Mouse (Mus musculus): Measurements from ENCODE around the gene Cep41.

Cep41 gene

DNA sequence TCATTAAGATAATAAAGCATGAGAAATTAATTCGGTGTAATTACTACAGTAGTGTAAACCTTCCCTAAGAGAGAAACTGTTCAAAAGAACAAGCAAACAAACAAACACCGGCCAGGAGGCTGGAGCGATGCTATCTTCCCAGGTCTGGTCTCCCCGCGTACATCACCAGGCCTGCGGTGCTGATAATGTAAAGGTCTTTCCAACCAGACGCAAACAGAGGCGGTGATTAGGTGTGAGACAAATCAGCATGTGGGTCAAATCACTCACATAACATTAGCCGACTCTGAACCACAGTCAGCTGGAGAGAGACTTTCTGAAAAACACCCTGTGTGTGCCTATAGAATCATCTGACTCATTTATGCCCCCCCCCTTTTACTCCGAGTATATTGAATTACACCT, 17.8 kb upstream of the Cep41 start:
- no peak for DNase-seq (ENCODE audit: low read depth, low spot score)

DNA sequence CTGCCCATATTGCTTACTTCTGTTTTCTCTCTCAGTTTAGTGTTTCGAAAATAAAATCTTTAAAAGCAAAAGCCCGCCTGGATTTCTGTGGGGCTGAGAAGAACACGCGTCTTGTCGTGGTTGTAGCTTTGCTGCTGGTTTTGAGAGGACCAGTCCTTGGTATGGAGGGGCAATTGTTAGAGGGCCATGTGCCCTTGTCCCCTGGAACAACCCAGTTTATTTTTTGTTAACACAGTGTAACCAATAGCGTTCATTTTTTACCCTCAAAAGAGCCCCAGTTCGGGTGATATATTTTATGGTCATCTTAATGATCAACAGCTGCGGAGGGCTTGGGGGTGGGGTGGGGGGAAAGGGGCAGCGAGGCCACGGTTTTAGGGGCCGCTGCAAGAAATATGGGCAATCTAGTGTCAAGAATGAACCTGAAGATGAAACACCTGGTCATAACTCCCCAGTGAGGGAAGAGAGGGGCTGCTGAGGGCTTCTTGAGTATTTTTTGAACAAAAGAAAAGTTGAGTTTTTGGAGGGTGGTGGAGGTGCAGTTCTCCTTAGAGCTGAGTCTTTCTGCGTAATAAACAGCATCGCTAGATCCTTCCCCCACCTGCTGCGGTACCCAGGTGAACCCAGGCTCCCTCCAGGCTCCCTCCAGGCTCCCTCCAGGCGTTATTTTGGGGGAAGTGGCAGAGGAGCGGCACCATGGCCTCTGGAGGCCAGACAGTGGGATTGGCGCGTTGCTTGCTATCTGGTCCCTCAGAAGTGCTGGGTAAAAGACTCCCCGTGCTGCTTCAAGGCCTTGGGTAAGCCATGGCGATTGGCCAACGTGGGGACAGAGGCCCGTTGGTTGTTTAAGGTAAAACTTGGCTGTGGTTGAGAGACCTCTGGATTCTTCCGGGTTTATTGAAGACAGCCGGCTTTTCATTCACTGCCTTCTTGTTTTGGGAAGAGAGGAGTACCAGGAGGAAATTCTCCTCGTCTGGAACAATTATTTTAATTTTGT, 17.1 kb upstream of the Cep41 start:
- no peak for DNase-seq (ENCODE audit: low read depth, low spot score)

DNA sequence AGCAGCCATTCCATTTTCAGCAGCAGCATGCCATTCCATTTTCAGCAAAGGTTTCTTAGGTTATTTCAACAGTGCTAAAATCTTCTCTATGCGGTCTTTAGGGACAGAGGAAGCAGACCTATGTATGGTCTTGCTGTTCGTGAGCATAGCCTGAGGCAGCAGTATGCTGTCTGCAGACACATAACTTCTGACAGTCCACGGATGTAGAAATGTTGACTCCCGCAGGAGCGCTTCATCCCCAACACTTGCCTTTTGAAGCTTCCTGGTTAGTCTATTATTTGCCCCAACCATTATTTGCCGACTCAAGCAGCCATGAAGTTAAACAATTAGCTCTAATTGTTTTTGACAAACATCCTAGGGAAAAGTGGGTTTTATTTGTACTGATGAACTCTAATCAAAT, 15.6 kb upstream of the Cep41 start:
- no peak for DNase-seq (ENCODE audit: low read depth, low spot score)

DNA sequence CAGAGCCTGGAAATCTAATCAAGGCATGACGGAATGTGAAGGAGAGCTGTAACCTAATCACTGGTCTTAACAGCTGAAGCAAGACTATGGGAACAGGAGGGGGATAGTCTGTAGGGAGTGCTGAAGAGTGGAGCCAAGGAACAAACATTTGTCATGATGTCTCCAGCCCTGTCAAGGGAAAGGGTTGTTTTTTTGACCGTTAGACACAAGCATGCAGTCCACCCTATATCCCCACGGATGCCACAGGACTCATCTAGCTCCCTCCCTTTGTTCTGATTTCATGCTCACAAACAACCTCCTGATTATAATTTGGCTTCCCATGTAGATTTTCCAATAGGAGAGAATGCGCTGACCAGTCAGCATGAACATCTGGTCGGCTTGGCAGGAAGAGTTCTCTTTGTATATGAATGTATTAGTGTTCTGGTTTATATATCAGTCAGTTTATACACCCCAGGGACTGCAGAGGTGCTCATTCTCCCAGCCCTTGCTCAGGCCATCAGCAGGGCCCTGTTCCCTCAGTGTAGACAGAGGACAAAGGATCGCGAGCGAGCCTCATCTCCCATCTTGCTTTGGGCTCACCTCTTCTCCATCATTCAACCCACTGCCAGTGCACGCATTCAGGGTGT, 10.5 kb upstream of the Cep41 start:
- no peak for DNase-seq (ENCODE audit: low read depth, low spot score)

DNA sequence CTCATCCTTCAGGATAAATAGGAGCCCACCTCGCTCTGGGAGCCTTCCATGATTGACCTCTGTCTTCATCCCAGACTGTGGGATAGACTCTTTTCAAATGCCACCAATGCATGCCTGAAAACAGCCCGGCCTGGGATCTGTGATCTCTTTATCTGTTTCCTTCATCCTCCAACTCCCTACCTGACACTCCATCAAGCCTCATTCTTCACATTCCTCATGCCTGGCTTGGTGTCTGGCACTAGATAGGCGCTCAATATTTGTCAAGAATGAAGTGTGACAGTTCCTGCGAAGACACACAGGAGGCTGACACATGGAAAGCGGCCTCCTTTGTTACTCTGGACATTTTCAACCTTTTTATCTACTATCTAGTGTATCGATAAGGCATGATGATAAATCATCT, 9.9 kb upstream of the Cep41 start:
- DNase-seq (ENCODE audit: low read depth, low spot score), result no peak

DNA sequence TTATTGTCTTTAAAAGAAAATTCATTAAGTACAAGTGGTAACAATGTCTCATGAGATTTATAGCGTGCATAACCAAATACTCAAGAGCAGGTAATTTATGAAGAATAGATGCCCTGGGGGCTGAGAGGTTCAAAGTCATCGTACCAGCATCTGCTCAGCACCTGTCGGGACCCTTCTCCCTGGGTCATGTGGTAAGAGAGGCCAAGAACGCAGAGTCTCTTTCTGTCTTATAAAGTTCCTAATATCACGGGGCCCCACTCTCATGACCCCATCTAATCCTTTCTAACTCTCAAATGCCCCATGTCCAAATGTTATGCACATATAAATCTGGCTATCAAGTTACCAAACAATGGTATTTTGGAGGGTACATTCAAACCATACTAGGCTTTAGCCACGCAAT, 9.3 kb upstream of the Cep41 start:
- no peak for DNase-seq (ENCODE audit: low read depth, low spot score)

DNA sequence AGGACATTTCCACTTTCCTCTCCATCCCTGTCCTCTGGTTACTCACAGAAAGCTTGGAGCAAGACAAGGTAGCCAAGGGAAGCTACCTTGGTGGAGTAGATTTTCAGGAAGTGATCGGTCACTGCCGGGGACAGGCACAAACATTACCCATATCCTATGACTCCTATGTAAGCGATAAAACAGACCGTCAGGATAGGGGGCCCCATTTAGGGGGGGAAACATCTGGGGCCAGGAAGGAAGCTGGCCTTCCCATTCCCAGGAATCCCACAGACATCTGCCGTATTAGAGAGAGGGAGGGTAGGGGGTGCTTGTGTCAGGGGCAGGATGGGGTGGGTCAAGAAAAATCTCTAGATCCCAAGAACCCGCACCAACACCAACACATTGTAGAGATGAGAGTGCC, 6.6 kb upstream of the Cep41 start:
- DNase-seq (ENCODE audit: low read depth, low spot score), result no peak

DNA sequence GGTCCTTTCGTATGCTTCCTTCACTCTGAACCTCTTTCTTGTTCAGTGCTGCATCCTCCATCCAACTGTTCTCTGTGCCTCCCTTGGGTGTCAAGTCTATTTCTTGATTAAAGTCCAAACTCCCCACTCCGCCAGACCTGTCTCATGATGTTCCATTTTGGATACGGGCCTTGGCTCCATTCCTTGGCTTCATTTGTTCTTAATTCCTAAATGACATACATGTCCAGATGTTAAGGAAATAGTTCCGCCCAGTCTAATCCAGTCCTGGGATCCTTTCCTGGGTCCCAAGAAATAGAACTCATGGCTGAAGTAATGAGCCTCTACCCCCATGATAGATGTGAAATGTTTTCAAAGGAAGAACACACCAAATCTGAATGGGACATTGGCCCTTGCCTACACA, 4.5 kb upstream of the Cep41 start:
- DNase-seq (ENCODE audit: low read depth, low spot score), result no peak

DNA sequence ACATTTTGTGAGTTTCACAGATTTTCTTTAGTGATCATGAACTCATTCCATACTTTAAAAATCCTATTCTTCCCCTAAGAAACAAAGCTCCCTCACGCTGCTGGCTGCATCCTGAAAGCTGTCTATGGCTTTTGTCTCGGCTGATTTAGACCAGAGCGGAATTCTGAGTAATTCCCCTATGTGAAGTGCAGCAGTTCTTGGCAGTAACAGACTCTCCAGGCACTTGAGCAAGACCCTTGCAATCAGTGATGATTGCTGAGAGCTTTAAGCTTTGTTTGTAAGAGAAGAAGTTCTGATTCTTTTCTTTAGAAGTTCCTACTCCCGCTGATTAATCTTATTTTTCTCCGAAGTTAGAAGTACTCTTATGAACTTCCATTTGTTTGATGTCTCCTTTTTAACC, 3.9 kb upstream of the Cep41 start:
- DNase-seq (ENCODE audit: low read depth, low spot score), result no peak

DNA sequence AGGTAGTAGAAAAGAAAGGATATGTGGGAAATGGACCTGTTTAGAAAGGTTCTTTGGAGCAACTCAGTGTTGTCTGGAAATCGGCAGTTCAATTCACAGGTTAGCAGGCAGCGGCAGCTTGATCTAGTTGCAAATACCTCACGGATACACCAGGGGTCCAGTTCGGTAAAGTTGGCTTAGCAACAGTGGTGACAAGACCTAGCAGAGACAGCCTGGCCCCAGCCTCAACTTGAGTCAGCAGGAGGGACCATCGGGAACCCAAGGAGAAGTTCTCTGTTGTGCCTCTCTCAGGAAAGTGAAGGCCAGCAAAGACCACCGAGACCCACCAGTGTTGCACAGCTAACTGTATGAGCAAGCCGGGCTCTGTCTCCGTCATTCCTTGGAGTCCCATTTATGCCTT, 1.6 kb upstream of the Cep41 start:
- peak; percentile 52 for DNase-seq (ENCODE audit: low read depth, low spot score)

DNA sequence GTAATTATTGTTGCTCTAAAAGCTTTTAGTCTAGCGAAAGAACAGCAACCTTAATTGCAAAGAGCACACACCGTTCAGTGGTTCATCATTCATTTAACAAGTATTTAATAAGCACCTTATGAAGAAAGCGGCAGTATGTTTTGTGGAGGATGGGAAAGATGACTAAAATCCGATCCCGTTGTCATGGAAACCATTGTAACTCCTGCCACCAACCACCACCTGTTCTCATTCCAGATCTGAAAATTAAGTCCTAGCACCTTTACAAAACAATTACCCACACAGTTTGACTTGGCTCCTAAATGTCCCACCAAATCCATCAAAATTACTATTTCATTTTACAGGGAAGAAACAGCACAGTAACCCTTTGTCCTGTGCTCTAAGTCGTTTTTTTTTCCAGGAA, 660 bp upstream of the Cep41 start:
- peak; percentile 12 for DNase-seq (ENCODE audit: low read depth, low spot score)

DNA sequence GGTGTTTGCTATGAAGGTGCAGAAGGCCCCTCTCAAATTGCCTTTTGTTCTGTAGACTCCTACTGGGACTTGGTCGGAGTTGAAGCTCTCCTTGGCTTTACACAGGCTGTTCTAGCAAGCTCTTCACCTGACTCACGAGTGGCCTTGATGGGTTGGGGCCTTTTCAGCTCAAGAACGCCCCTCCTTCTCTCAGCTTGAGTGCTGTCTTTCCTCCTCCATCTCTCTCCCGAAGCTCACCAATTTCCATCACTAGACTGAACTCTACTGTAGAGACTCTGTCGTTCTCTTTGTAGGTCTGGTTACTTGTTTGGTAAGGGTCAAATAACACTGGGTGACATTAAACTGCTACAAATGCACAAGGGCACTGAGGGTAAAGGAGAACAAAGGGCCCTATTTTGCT, 723 bp downstream of the Cep41 start:
- DNase-seq (ENCODE audit: low read depth, low spot score), result peak; percentile 53

DNA sequence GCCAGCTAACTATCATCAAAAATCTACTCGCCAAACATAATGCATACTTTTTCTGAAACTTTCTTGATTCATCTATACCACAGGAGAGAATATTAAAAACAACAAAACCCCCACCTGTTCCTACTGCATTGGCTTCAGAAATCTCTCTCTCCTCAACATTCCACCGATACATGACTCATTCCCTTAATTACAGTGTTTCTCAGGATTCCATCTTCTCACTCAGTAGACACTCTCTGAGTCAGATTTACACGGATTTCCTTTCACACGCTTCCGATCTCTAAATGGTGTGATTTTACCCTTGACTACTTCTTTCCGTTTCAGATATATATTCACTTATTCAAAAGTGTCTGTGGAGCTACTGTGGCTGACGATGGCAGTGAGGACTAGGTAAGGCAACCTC, 6.4 kb downstream of the Cep41 start:
- DNase-seq (ENCODE audit: low read depth, low spot score), result no peak

DNA sequence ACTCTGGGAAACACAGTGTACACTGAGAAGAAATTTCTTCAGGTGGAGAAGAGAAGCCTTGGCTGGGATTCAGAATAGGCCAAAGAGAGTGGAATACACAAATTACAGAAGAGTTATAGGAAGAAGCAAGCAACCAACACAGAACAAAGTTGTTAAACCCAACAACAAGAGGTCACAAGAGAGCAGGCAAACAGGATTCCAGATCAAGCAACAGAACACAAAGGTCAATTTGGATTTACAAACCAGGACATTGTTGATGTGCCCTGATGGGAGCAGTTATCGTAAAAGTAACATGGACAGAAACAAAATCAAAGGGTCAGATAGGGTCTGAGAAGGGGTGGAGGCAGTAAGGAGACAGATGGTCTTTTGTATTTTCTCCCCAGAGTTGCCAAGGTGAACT, 9.0 kb downstream of the Cep41 start:
- DNase-seq (ENCODE audit: low read depth, low spot score), result no peak

DNA sequence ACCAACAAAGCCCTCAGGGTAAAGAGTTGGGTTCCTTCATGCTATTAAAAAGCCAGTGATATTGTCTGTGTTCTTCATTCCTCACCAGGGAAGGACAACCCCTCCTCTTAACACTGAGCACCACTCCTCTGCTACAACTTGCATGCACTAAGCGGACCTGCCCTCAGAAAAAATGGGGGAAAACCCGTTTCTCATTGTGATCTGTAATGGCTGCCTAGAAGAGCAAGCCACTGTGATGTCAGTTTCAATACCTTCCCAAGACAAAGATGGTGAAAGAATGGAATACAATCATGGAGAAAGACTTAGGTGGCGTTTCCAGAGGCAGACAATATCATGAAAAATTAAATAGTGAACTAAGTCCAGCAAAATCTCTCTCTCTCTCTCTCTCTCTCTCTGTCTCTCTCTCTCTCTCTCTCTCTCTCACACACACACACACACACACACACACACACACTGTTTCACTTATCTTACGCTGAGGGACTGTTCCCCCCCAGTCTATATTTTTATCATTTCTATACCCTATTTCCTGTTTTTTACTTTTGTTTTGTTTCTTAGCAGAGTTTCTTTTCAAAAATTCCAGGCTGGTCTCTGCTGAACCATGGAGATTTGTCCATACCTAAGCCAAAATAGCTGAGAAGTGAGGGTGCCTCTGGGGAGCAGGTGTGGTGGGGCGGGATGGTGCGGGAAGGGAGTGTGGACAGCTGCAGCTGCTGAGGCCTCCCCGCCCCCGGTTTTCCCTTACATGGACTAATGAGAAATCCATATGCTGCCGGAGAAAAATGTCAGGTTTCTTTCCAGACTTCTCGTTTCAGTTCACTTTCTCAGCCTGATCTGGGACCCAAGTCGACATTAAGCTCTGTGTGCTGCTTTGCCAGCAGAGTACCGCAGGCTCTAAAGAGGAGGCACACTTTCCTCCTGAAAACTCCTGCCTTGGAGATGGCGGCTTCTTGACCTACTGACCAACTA, 11.3 kb downstream of the Cep41 start:
- no peak for DNase-seq (ENCODE audit: low read depth, low spot score)

DNA sequence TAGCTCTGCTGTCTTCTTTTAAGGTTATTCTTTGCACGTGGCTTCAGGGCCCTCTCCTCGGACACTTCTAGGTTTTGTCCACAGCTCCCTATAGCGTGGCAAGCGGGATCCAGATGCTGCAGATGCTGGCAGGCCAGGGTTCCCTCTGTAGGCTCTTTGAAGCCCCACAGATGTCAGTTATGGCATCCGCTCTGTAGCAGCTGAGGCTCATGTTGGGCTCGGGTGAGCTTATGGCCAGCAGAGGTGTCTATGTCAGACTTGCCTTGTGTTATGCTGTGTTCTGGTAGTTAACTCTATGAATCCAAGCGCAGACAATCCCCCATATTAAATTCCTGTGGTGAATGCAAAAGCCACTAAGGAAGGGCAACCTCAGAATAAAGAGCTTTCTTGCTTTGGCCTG, 13.1 kb downstream of the Cep41 start:
- DNase-seq (ENCODE audit: low read depth, low spot score), result no peak

DNA sequence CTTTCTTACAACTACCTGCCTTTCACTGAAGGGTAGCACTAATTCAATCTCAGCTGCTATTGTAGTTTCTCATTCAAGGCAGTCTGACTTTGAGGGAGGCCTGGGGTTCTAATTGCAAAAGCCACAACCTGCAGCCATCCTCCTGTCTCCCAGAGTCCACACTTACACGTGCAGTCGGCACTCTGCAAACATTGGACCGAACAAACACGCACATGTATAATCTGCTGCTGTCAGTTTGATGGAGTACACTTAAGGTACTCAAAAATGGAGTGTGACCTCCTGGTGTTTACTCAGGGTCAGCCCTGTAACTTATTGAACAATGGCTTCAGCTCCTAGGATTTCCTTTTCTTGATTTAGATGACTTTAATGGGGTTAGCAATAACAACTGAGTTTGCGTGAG, 14.0 kb downstream of the Cep41 start:
- no peak for DNase-seq (ENCODE audit: low read depth, low spot score)

DNA sequence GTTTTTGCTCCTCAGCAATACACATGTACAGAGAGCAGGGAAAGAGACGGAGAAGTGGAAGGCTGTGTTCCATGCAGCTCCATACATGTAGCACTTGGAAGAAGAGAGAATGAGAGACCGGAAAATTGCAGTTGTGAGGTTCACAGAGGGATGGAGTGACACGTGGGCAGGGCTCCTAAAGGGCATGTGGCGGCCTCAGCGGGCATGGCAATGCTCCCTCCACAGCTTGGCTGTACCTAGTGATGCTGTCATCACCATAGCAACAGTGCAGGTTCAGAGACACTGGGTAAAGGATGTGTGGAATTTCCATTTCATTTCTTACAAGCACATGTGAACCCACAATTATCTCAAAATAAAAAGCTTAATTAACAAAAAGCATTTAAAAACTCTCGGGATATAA, 15.1 kb downstream of the Cep41 start:
- no peak for DNase-seq (ENCODE audit: low read depth, low spot score)

DNA sequence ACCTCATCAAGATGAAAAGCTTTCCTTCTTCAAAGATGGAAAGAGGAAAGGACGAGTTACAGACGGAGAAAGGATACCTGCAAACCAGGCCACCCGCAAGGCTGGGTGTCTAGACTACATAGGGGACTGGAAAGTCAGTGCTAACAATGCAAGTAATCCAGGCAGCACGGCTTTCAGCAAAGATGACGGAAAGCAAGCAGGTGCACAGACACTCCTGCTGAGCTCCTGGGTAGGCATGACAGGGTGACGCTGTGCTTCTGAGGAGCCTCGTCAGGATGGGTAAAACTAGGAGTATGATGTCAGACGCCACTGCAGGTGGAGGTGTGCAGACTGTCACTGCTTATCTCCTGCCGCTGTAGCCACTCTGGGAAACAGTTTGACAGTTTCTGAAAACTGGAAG, 16.0 kb downstream of the Cep41 start:
- no peak for DNase-seq (ENCODE audit: low read depth, low spot score)

DNA sequence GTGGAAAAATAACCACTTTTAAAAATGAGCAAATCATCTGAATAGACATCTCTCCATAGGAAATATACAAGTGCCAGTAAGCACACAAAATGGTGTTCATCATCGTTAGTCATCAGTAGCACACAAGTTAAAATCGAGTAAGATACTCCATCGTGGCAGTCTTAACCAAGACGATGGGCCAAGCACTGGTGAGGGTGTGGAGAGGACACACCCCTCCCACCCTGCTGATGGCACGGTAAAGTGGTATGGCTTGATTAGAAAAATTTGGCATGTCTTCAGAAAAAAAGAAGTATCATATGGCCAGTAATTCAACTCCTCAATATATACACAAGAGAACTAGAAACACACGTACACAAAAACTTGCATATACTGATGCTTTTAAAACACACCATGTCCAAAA, 17.0 kb downstream of the Cep41 start:
- no peak for DNase-seq (ENCODE audit: low read depth, low spot score)

DNA sequence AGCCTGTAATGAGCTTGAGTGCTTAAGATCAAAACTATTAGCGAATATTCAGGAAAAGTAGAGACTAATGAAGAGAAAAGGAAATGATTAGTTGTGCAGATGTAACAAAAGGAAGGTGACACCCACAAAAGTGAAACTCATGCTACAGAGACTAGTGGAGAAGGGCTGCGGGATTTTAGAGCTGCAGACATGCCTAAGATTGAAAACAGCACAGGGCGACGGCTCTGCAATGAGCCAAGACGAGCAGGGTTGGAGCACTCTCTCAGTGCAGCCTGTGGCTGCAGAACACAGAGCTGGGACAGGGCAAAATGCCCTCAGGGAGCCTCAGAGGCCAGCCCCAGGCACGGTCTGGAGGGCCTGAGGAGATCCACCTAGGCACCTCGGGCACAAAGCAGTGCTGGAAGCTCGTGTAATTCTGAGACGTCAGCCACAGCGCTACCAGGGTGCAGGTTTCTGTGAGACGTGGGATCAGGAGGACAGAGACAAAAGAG, 18.2 kb downstream of the Cep41 start:
- DNase-seq (ENCODE audit: low read depth, low spot score), result no peak

DNA sequence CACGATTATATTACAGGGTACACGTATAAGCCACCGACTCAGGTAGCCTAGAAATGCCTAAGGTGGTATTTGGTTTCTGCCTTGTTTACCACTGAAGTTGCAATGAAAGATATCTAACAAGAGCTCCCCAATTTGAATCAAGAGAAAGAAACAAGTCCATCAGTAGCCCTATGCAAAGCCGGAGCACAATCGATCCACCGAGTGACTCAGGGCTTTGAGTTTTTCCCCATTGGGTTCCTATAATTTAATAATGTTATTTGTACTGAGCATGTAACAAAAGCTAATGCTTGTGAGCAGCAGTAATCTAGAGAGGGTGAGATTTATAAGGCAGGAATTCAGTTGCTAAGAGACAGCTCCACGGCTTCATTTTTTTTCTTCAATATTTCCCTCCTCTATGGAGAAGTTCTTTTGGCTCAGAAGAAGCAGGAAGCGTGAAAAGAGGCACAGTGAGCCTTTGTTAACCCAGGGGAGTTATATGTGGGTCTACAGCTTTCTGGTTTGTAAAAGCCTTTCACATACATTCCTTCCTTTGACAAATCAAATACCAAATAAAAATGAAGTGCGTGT, 18.8 kb downstream of the Cep41 start:
- DNase-seq (ENCODE audit: low read depth, low spot score), result no peak
